Mouse (Mus musculus): ENCODE results near the gene Mecom. TPM values are rescaled to one million over a fixed set of nuclear protein-coding genes. Genes with fewer than 3 reads are reported as not detected.

Gene Mecom
- total and polyA plus RNA-seq, 3 experiments = not detected

DNA sequence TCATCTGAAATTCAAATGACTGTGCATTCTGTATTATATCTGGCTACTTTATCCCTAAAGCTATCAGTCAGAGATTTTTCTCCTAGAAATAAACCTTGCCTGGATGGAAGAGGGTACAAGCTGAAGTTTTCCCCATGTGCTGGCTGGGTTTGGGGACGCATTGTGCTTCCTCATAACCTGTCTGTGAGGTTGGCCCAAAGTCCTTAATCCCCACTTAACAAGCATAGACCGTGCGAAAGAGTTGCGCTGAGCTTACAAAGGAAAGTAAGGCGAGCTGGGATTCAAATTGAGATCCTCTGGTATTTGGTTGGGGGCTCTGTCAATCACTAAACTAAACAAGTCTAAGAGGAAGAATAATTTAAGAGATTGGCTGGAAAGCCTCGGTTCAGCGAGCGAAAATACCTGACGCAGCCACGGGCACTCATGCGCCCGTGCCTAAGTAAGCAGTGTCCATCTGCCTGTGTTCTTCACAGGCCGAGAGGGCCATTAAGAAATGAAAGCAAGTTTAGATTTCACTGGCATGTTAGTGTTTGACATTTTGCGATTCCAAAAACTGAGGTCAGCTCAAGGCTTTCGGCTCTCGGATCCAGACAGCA is 176.8 kb downstream of the Mecom start:
- dilution Hi-C loops (cut with MboI; ENCODE audit: extremely low pct_ligation_motif_present, extremely low pct_unique_long_range_greater_than_20kb, low sequenced_read_pairs) = no loop called here
- no peaks in the 10 kb centered on the region for H3K36me3 ChIP-seq (replicated peaks in 1 of 2; ENCODE audit: control insufficient read depth in 1 of 2, insufficient read depth in 1 of 2, low read length in 1 of 2)
- H3K27me3 ChIP-seq (replicated peaks) = no peaks in the 10 kb centered on the region
- no peak overlapping the region for H3K4me2 ChIP-seq (ENCODE audit: insufficient read depth, low read depth, poor library complexity, severe bottlenecking)
- no peaks in the 10 kb centered on the region for H3K4me1 ChIP-seq (ENCODE audit: control insufficient read depth in 1 of 2, insufficient read depth in 2 of 2)
- no peak overlapping the region for H3K27ac ChIP-seq (ENCODE audit: insufficient read depth, low read depth)
- H3K4me3 ChIP-seq (replicated peaks in 1 of 3; ENCODE audit: low read depth in 2 of 3, low read length in 2 of 3, poor library complexity in 1 of 3) = no peak overlapping the region
- H3K9ac ChIP-seq (ENCODE audit: insufficient read depth, low read depth) = no peak overlapping the region
- no peaks in the 10 kb centered on the region for H3K9me3 ChIP-seq (replicated peaks; ENCODE audit: low read length)
- in situ Hi-C loops (cut with MboI; ENCODE audit: low pct_ligation_motif_present, low pct_unique_long_range_greater_than_20kb, low sequenced_read_pairs) = no loop called here
- no peaks in the 10 kb centered on the region for H3K79me2 ChIP-seq (replicated peaks; ENCODE audit: control insufficient read depth, extremely low read depth, insufficient read depth, poor library complexity, severe bottlenecking)
- DNase-seq (ENCODE audit: extremely low read depth) = no peak
- TF ChIP-seq IRF4 (IDR thresholded peaks at IDR 0.05; ENCODE audit: low read depth, low read length) = no peak
- no peak for TF ChIP-seq ELF1 (IDR thresholded peaks at IDR 0.05; ENCODE audit: low read depth, low read length)
- no peak for TF ChIP-seq GABPA (IDR thresholded peaks at IDR 0.05; ENCODE audit: insufficient replicate concordance, low read depth, low read length)
- TF ChIP-seq MAFK (IDR thresholded peaks at IDR 0.05; ENCODE audit: insufficient replicate concordance, low read length) = no peak
- no peak for TF ChIP-seq TBP (conservative IDR thresholded peaks at IDR 0.05; ENCODE audit: low read depth, low read length)
- no peak for TF ChIP-seq ZKSCAN1 (IDR thresholded peaks at IDR 0.05; ENCODE audit: borderline replicate concordance, low read depth, low read length)
- no peak for TF ChIP-seq CTCF (conservative IDR thresholded peaks at IDR 0.05 in 1 of 2, IDR thresholded peaks at IDR 0.05 in 1 of 2; ENCODE audit: low read depth in 2 of 2, low read length in 2 of 2)
- TF ChIP-seq MYC (IDR thresholded peaks at IDR 0.05; ENCODE audit: low read depth, low read length) = no peak
- TF ChIP-seq TCF12 (IDR thresholded peaks at IDR 0.05; ENCODE audit: low read depth, low read length) = no peak
- no peak for TF ChIP-seq MAZ (IDR thresholded peaks at IDR 0.05; ENCODE audit: low read depth, low read length)
- no peak for TF ChIP-seq ZMIZ1 (IDR thresholded peaks at IDR 0.05; ENCODE audit: low read depth, low read length)
- TF ChIP-seq USF1 (IDR thresholded peaks at IDR 0.05; ENCODE audit: low read depth, low read length) = no peak
- no peak for TF ChIP-seq POLR2AphosphoS2 (IDR thresholded peaks at IDR 0.05; ENCODE audit: low read depth, low read length)
- no peak for TF ChIP-seq ZC3H11A (IDR thresholded peaks at IDR 0.05; ENCODE audit: low read depth, low read length)
- no peak for TF ChIP-seq EP300 (IDR thresholded peaks at IDR 0.05; ENCODE audit: low read length)

DNA sequence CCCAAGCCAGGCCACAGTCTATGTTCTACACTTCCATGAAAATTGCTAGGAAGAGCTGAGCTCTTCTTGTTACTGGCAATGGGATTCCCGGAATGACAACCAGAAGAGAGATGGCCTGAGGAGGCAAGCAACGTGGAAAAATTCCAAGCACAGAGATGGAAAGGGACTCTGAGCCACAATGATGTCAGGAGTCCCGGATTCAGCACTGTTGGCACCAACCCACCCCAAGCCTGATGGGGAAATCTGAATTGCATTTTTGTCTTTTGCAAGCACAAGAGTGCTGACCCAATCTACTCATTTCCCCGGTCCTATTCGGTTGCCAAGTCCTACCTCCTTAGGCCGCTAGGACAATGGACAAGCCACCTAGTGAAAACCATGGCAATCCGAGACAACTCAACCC is 181.2 kb downstream of the Mecom start:
- in situ Hi-C loops (cut with MboI; ENCODE audit: low pct_ligation_motif_present, low pct_unique_long_range_greater_than_20kb, low sequenced_read_pairs) (no loop called here), dilution Hi-C loops (cut with MboI; ENCODE audit: extremely low pct_ligation_motif_present, extremely low pct_unique_long_range_greater_than_20kb, low sequenced_read_pairs) (no loop called here)
- TF ChIP-seq NRF1 (IDR thresholded peaks at IDR 0.05; ENCODE audit: low read depth, low read length) (no peak), RAD21 (IDR thresholded peaks at IDR 0.05; ENCODE audit: low read depth, low read length) (no peak), MAX (IDR thresholded peaks at IDR 0.05; ENCODE audit: low read length) (no peak), KAT2A (IDR thresholded peaks at IDR 0.05; ENCODE audit: insufficient replicate concordance, low read length) (no peak), RCOR1 (conservative IDR thresholded peaks at IDR 0.05; ENCODE audit: low read depth, low read length) (no peak), UBTF (IDR thresholded peaks at IDR 0.05; ENCODE audit: low read depth, low read length) (no peak), GABPA (IDR thresholded peaks at IDR 0.05; ENCODE audit: insufficient replicate concordance, low read depth, low read length) (no peak), CHD2 (IDR thresholded peaks at IDR 0.05; ENCODE audit: low read length) (no peak), USF1 (IDR thresholded peaks at IDR 0.05; ENCODE audit: low read depth, low read length) (no peak), CHD1 (IDR thresholded peaks at IDR 0.05; ENCODE audit: low read depth, low read length) (no peak), POLR2AphosphoS2 (IDR thresholded peaks at IDR 0.05; ENCODE audit: low read depth, low read length) (no peak), SMC3 (IDR thresholded peaks at IDR 0.05; ENCODE audit: low read depth, low read length) (no peak), NELFE (IDR thresholded peaks at IDR 0.05; ENCODE audit: low read depth, low read length) (no peak), MAFK (IDR thresholded peaks at IDR 0.05; ENCODE audit: insufficient replicate concordance, low read length) (no peak), MXI1 (IDR thresholded peaks at IDR 0.05; ENCODE audit: low read depth, low read length) (no peak), MAZ (IDR thresholded peaks at IDR 0.05; ENCODE audit: low read depth, low read length) (no peak), TCF12 (IDR thresholded peaks at IDR 0.05; ENCODE audit: low read depth, low read length) (no peak), PAX5 (IDR thresholded peaks at IDR 0.05; ENCODE audit: low read length) (no peak), SIN3A (IDR thresholded peaks at IDR 0.05; ENCODE audit: low read length) (no peak), IRF4 (IDR thresholded peaks at IDR 0.05; ENCODE audit: low read depth, low read length) (no peak)

More for the DNA sequence above, 181.2 kb downstream of the Mecom start:
- H3K27me3 ChIP-seq (replicated peaks) = no peaks in the 10 kb centered on the region
- H3K9me3 ChIP-seq (replicated peaks; ENCODE audit: low read length) = no peaks in the 10 kb centered on the region
- no peaks in the 10 kb centered on the region for H3K79me2 ChIP-seq (replicated peaks; ENCODE audit: control insufficient read depth, extremely low read depth, insufficient read depth, poor library complexity, severe bottlenecking)
- H3K27ac ChIP-seq (ENCODE audit: insufficient read depth, low read depth) = no peak overlapping the region
- no peak overlapping the region for H3K4me2 ChIP-seq (ENCODE audit: insufficient read depth, low read depth, poor library complexity, severe bottlenecking)
- H3K4me1 ChIP-seq (ENCODE audit: control insufficient read depth in 1 of 2, insufficient read depth in 2 of 2) = no peaks in the 10 kb centered on the region
- H3K36me3 ChIP-seq (replicated peaks in 1 of 2; ENCODE audit: control insufficient read depth in 1 of 2, insufficient read depth in 1 of 2, low read length in 1 of 2) = no peaks in the 10 kb centered on the region
- DNase-seq (ENCODE audit: extremely low read depth) = no peak
- no peak overlapping the region for H3K4me3 ChIP-seq (replicated peaks in 1 of 3; ENCODE audit: low read depth in 2 of 3, low read length in 2 of 3, poor library complexity in 1 of 3)
- H3K9ac ChIP-seq (ENCODE audit: insufficient read depth, low read depth) = no peak overlapping the region

Measured in CH12.LX (cell line).